Mouse (Mus musculus): Measurements from ENCODE around the gene Smim17.

GRCm38 (mm10) chr7:6383044-6383455, 15.5 kb upstream of the Smim17 start, which contains the start of gene Zfp28:
- TF ChIP-seq CTCF (IDR thresholded peaks at IDR 0.05; ENCODE audit: insufficient read depth, low read length) (no peak), POLR2A (IDR thresholded peaks at IDR 0.05; ENCODE audit: borderline replicate concordance, extremely low read depth, low read depth, low read length) (peak; percentile 33; the same call in 1 of the 2 replicates)
